Mouse (Mus musculus) urinary bladder, adult 2 months (tissue): ENCODE measurements around the gene Slc2a10. TPM values are rescaled to one million over a fixed set of nuclear protein-coding genes. Genes with fewer than 3 reads are reported as not detected.
A peak's percentile ranks its signal among the peaks of the same experiment; 100 is the strongest.
"Not testable (repeated sequence)": the region's sequence is repeated elsewhere in the genome, so short reads cannot be mapped to it uniquely, and the experiment has no call there.

Experiments used
- DNase-seq: peaks from one replicate; pipeline ENCODE4 v3.0.0; 2022; ENCODE audit warnings: low spot score
- polyA plus RNA-seq: library from polyadenylated mRNA; depleted of rRNA; stranded (reverse); fragments of >200 nt; gene quantifications from 2 replicates; pipeline ENCODE4 v1.2.3, GENCODE M21; 2012

Slc2a10 gene
- polyA plus RNA-seq, 1 experiment, result 7.3 TPM

GRCm38 (mm10) chr2:165498816-165499215 is 4.8 kb upstream of the Slc2a10 start:
- DNase-seq, result no peak

GRCm38 (mm10) chr2:165509686-165510085 is 6.1 kb downstream of the Slc2a10 start:
- no peak for DNase-seq

- no peak for DNase-seq
Measured at GRCm38 (mm10) chr2:165510466-165510865, 6.9 kb downstream of the Slc2a10 start.

GRCm38 (mm10) chr2:165510914-165511458 is 7.4 kb downstream of the Slc2a10 start:
- DNase-seq, result not testable (repeated sequence)

- DNase-seq, result not testable (repeated sequence)
Measured at GRCm38 (mm10) chr2:165511530-165511929, 7.9 kb downstream of the Slc2a10 start.

GRCm38 (mm10) chr2:165512426-165512825 is 8.8 kb downstream of the Slc2a10 start:
- DNase-seq, result no peak

GRCm38 (mm10) chr2:165512870-165513600 is 9.4 kb downstream of the Slc2a10 start:
- DNase-seq, result no peak

- no peak for DNase-seq
Measured at GRCm38 (mm10) chr2:165515178-165515728, 11.7 kb downstream of the Slc2a10 start.

- DNase-seq, result no peak
Measured at GRCm38 (mm10) chr2:165525609-165526008, 22.0 kb downstream of the Slc2a10 start.

GRCm38 (mm10) chr2:165529106-165529505 is 25.5 kb downstream of the Slc2a10 start:
- DNase-seq, result peak; percentile 46

GRCm38 (mm10) chr2:165533789-165534188 is 30.2 kb downstream of the Slc2a10 start:
- no peak for DNase-seq

GRCm38 (mm10) chr2:165540975-165541374 is 37.4 kb downstream of the Slc2a10 start:
- DNase-seq, result no peak

GRCm38 (mm10) chr2:165542939-165543669 is 39.5 kb downstream of the Slc2a10 start:
- DNase-seq, result no peak

- DNase-seq, result no peak
Measured at GRCm38 (mm10) chr2:165543670-165544016, 40.1 kb downstream of the Slc2a10 start.

- no peak for DNase-seq
Measured at GRCm38 (mm10) chr2:165545687-165546086, 42.1 kb downstream of the Slc2a10 start.

- no peak for DNase-seq
Measured at GRCm38 (mm10) chr2:165546341-165546740, 42.8 kb downstream of the Slc2a10 start.

- DNase-seq, result no peak
Measured at GRCm38 (mm10) chr2:165547410-165547809, 43.8 kb downstream of the Slc2a10 start.

- DNase-seq, result no peak
Measured at GRCm38 (mm10) chr2:165548627-165549026, 45.0 kb downstream of the Slc2a10 start.

- DNase-seq, result not testable (repeated sequence)
Measured at GRCm38 (mm10) chr2:165550410-165550809, 46.8 kb downstream of the Slc2a10 start.

GRCm38 (mm10) chr2:165554066-165554465 is 50.5 kb downstream of the Slc2a10 start:
- no peak for DNase-seq

GRCm38 (mm10) chr2:165557278-165557677 is 53.7 kb downstream of the Slc2a10 start:
- no peak for DNase-seq

- DNase-seq, result no peak
Measured at GRCm38 (mm10) chr2:165558916-165559315, 55.3 kb downstream of the Slc2a10 start.
